Mouse (Mus musculus): Measurements from ENCODE around the gene Kif5c. TPM values are rescaled to one million over a fixed set of nuclear protein-coding genes. Genes with fewer than 3 reads are reported as not detected.

The Kif5c gene
- polyA plus RNA-seq, 1 experiment from 2014 or later, result 10.1 TPM

DNA sequence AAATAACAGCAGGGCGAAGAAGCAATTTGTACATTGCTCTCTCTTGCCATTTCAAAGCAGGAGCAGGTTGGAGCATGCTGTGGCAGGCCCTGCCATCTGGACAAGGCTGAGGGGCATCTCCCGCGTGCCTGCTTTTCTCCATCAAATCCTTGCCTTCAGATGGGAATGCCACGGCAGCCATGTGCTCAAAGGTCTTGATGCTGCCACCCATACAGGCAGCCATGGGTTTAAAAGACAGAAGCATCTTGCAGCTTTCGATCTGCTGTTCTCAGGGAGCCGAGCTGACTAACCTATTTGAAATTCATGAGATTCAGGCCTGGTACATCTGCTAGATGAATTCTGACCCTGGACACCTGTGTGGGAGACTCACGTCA, 53.4 kb downstream of the Kif5c start:
- no peak for ATAC-seq (ENCODE audit: insufficient number of reproducible peaks, insufficient read depth, low FRiP score, low TSS enrichment, low read depth)
- no peak overlapping the region for H3K4me3 ChIP-seq
- no peaks in the 10 kb centered on the region for H3K9me3 ChIP-seq
- no peaks in the 10 kb centered on the region for H3K36me3 ChIP-seq
- H3K27me3 ChIP-seq, result no peaks in the 10 kb centered on the region
- H3K4me2 ChIP-seq, result no peak overlapping the region
- H3K4me1 ChIP-seq, result peaks cover 4% of the 10 kb centered on the region; the same call in 1 of the 2 replicates
- 69% methylated on average over 7 of the region's 7 CpGs for WGBS
- H3K9ac ChIP-seq, result no peak overlapping the region
- H3K27ac ChIP-seq, result no peak overlapping the region

DNA sequence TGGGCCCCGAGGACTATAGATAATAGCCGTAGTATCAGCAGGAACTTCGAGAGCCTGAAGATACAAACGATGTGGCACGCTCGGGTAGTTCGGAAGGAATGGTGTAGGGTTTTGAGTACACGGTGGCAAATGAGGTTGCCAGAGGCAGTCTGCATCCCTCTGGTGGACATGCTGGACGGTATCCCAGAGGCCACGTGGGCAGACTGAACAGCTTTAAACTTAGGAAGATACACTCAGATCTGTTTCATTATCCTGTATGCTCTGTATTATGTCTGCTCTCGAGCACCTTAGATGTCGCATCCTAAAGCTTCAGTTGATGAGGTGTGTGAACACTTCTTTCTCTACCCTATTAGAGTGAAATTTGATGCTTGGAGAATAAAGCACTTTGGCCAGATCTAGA, 56.9 kb downstream of the Kif5c start:
- Histone ChIP-seq H3K4me2 (no peak overlapping the region), H3K36me3 (no peaks in the 10 kb centered on the region), H3K9me3 (no peaks in the 10 kb centered on the region), H3K9ac (no peak overlapping the region), H3K27me3 (no peaks in the 10 kb centered on the region), H3K27ac (no peak overlapping the region), H3K4me3 (no peak overlapping the region), H3K4me1 (peaks cover 19% of the 10 kb centered on the region)
- WGBS, result 84% methylated on average over 12 of the region's 12 CpGs
- no peak for ATAC-seq (ENCODE audit: insufficient number of reproducible peaks, insufficient read depth, low FRiP score, low TSS enrichment, low read depth)

DNA sequence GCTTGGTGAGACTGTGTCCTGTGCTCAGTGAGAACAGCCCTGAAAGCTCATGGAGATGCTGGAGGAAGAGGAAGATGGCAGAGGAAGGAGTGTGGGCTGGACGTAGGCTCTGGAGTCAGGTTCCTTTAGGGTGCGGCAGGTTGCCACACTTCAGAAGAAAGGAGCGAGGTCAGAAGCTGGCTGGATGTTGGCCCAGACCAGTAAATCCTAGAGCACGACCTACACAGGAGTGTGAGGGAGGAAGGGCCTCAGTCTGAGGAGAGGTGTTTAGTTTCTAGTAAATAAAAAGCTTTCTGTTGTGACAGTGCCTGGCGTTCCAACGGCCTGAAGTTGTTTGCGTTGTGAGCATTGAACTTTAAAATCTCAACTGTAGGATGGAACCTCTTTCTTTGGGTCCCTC, 59.3 kb downstream of the Kif5c start:
- H3K27me3 ChIP-seq, result no peaks in the 10 kb centered on the region
- WGBS, result 72% methylated on average over 7 of the region's 7 CpGs
- H3K9ac ChIP-seq, result no peak overlapping the region
- H3K4me3 ChIP-seq, result no peak overlapping the region
- H3K4me1 ChIP-seq, result peaks cover 20% of the 10 kb centered on the region
- H3K36me3 ChIP-seq, result no peaks in the 10 kb centered on the region
- H3K4me2 ChIP-seq, result no peak overlapping the region
- no peak for ATAC-seq (ENCODE audit: insufficient number of reproducible peaks, insufficient read depth, low FRiP score, low TSS enrichment, low read depth)
- no peak overlapping the region for H3K27ac ChIP-seq
- H3K9me3 ChIP-seq, result no peaks in the 10 kb centered on the region

DNA sequence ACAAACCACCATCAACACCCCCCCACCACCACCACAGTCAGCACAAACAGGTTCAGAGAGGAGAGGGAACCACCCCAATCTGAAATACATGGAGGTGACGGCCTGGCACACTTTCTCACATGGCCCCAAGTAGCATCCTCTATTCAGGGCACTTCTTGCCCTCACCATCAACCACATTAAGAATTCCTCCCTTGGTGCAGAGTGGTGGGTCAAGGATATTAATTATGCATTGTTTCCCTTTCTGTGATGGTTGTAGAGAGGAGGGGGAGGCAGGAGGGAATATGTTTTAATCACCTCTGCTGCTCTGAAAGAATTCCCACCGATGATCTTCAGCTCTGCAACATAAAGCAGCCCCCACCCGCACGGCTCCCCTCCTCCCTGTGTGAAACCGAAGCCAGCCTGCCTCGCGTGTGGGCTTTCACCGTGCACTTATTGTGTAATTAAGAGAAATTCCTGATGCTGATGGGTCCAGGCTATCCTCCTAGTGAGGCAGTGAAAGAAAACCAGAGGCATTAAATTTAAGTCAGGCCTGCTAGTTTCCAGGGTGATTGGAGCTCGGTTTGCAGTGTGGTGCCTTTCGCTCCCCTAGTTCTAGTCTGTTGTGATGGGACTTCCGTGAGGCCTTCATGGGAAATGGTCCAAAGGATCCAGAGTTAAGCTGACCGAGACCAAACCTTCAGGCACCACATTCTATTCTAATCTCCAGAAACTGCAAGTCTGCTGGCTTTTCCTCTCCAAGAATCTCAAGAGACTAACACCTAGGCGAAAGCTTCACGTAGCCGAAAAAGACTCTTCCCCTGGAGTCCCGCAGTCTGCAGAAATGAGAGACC, 60.3 kb downstream of the Kif5c start:
- Histone ChIP-seq H3K36me3 (no peaks in the 10 kb centered on the region), H3K27ac (peak overlapping the region; percentile 28; the same call in 1 of the 2 replicates)
- 63% methylated on average over 16 of the region's 16 CpGs for WGBS

DNA sequence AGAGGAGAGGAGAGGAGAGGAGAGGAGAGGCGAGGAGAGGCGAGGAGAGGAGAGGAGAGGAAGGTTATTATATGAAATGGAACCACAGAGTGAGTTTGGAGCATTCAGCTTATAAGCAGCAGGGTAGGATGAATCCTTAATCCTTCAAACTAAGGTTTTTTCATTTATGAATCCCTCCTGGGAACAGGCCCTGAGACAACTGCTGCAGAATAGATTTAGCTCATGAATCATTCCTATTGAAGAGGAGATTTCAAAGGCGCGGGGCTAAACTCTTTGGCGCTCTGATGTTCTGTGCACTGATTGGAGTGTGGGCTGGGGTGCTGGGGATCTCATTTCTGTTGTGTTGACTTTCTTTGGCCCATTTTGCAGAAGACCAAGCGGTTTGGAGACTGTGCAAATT, 63.7 kb downstream of the Kif5c start:
- Histone ChIP-seq H3K4me2 (no peak overlapping the region), H3K9me3 (no peaks in the 10 kb centered on the region), H3K27ac (no peak overlapping the region), H3K27me3 (no peaks in the 10 kb centered on the region), H3K4me1 (peaks cover 30% of the 10 kb centered on the region), H3K9ac (no peak overlapping the region), H3K36me3 (no peaks in the 10 kb centered on the region), H3K4me3 (no peak overlapping the region)
- WGBS, result 64% methylated on average over 4 of the region's 6 CpGs
- no peak for ATAC-seq (ENCODE audit: insufficient number of reproducible peaks, insufficient read depth, low FRiP score, low TSS enrichment, low read depth)

More for the DNA sequence above, 60.3 kb downstream of the Kif5c start:
- ATAC-seq (ENCODE audit: insufficient number of reproducible peaks, insufficient read depth, low FRiP score, low TSS enrichment, low read depth), result no peak
- no peaks in the 10 kb centered on the region for H3K27me3 ChIP-seq
- 0 out of 2 replicates have a peak overlapping the region, but pooled peaks have one; percentile 6 for H3K9ac ChIP-seq
- H3K4me3 ChIP-seq, result no peak overlapping the region
- no peak overlapping the region for H3K4me2 ChIP-seq
- H3K4me1 ChIP-seq, result peaks cover 30% of the 10 kb centered on the region
- no peaks in the 10 kb centered on the region for H3K9me3 ChIP-seq

DNA sequence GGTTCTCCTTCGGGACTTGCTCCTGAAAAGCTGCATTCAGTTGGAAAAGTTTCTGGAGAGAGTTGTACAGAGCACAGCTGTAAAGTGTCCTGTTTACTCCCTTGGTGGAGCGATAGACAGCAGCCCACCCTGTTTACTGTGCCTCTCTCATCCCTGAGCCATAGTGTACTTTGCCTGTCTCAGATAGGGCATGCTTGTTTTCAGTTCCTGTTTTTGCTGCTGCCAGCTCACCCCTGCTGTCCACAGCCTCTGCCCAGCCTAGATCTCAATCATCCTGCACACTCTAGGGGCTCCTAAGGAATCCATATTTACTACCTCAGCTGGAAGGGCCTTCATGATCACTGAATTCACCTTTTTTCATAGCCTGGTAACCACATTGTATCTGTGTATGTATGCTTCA, 65.7 kb downstream of the Kif5c start:
- Histone ChIP-seq H3K4me2 (no peak overlapping the region), H3K4me3 (no peak overlapping the region), H3K9ac (no peak overlapping the region), H3K27ac (no peak overlapping the region), H3K27me3 (no peaks in the 10 kb centered on the region), H3K36me3 (no peaks in the 10 kb centered on the region), H3K4me1 (peaks cover 15% of the 10 kb centered on the region), H3K9me3 (no peaks in the 10 kb centered on the region)
- no peak for ATAC-seq (ENCODE audit: insufficient number of reproducible peaks, insufficient read depth, low FRiP score, low TSS enrichment, low read depth)
- WGBS, result 74% methylated on average over 2 of the region's 2 CpGs

DNA sequence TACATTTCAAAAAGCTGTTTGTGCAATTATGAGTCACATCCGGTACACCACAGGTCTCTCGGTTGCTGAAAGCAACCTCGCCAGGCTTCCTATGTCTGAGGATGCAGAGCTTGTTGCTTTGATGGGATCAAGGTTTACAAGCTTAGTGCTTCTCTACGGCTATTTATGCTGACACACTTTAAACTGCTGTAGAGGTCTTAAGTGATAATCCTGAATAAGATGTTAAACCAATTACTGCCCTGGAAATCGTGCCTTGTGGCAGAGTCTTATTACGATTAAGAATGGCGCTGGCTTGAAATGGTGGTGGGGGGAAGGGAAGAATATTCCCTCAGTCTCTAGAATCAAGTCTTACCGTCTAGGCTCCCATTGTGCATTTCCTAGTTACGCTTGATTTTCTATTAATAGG, 71.3 kb downstream of the Kif5c start:
- Histone ChIP-seq H3K9me3 (no peaks in the 10 kb centered on the region), H3K36me3 (no peaks in the 10 kb centered on the region), H3K4me3 (no peak overlapping the region), H3K4me1 (peaks cover 8% of the 10 kb centered on the region; the same call in 1 of the 2 replicates), H3K27ac (no peak overlapping the region), H3K4me2 (no peak overlapping the region), H3K27me3 (no peaks in the 10 kb centered on the region), H3K9ac (no peak overlapping the region)
- no peak for ATAC-seq (ENCODE audit: insufficient number of reproducible peaks, insufficient read depth, low FRiP score, low TSS enrichment, low read depth)
- WGBS, result 53% methylated on average over 9 of the region's 9 CpGs

DNA sequence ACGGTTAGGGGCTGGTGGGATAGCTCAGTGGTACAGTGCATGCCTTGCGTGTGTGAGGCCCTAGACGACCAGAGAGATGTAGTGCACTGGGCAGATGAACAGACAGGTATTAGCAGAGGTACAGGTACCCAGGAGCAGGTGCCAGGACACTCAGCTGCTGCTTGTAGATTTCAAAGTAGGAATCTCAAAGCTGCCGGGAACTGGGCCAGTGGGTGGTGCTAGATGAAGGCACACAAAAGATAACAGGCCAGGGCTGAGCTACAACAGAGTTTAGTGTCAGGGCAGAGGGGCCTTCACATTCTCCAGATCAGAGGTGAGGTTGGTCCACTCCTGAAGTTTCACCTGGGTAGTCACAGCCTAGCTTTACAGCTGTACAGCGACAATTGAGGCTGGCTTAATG, 72.3 kb downstream of the Kif5c start:
- peaks cover 8% of the 10 kb centered on the region; the same call in 1 of the 2 replicates for H3K4me1 ChIP-seq
- H3K4me3 ChIP-seq, result no peak overlapping the region
- whole genome bisulfite sequencing, result 82% methylated on average over 5 of the region's 5 CpGs
- no peak for ATAC-seq (ENCODE audit: insufficient number of reproducible peaks, insufficient read depth, low FRiP score, low TSS enrichment, low read depth)
- no peak overlapping the region for H3K4me2 ChIP-seq
- H3K9me3 ChIP-seq, result no peaks in the 10 kb centered on the region
- no peak overlapping the region for H3K9ac ChIP-seq
- no peaks in the 10 kb centered on the region for H3K36me3 ChIP-seq
- H3K27ac ChIP-seq, result no peak overlapping the region
- no peaks in the 10 kb centered on the region for H3K27me3 ChIP-seq

DNA sequence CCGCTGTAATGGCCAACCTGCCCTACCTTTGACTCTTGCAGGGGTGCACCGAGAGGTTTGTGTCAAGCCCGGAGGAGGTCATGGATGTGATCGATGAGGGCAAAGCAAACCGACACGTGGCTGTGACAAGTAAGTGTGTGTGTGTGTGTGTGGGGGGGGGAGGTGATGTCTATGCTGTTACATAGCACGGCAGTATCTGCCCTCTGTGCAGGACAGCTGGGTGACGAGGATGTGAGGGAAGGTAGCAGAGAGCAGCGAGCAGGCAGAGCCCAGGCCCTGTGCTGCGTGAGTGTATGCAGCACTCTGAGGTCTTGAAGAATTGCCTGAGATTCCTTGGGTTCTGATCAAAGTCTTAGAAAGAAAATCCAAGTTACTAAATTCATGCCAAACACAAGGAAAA, 75.6 kb downstream of the Kif5c start:
- WGBS, result 67% methylated on average over 10 of the region's 10 CpGs

DNA sequence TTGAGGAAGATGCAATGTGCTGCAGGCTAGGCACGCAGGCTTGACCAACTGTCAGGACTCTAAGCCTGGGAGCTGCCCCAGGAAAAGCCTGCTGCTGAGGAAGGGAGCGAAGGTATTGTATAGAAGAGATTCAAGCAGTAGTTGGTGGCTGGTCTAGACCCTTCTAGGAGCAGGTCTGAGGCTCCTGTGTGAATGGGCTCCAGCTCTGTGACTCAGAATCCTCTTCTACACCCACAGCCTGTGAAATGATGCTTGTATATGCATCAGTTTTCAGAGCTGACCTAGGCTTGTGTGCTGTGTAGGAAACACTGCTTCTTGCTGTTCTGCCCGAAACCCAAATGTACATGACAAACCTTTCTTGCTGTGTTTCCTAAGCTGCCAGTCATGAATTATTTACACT, 76.4 kb downstream of the Kif5c start:
- no peak for ATAC-seq (ENCODE audit: insufficient number of reproducible peaks, insufficient read depth, low FRiP score, low TSS enrichment, low read depth)
- H3K27ac ChIP-seq, result no peak overlapping the region
- H3K36me3 ChIP-seq, result peaks cover 3% of the 10 kb centered on the region; the same call in 1 of the 2 replicates
- WGBS, result 90% methylated on average over 3 of the region's 3 CpGs
- H3K4me3 ChIP-seq, result no peak overlapping the region
- no peaks in the 10 kb centered on the region for H3K27me3 ChIP-seq
- H3K4me1 ChIP-seq, result peaks cover 19% of the 10 kb centered on the region
- H3K9ac ChIP-seq, result no peak overlapping the region
- H3K9me3 ChIP-seq, result no peaks in the 10 kb centered on the region
- H3K4me2 ChIP-seq, result no peak overlapping the region

More for the DNA sequence above, 75.6 kb downstream of the Kif5c start:
- ATAC-seq (ENCODE audit: insufficient number of reproducible peaks, insufficient read depth, low FRiP score, low TSS enrichment, low read depth), result no peak
- H3K4me2 ChIP-seq, result no peak overlapping the region
- H3K9ac ChIP-seq, result no peak overlapping the region
- no peaks in the 10 kb centered on the region for H3K36me3 ChIP-seq
- no peaks in the 10 kb centered on the region for H3K27me3 ChIP-seq
- H3K27ac ChIP-seq, result no peak overlapping the region
- H3K9me3 ChIP-seq, result no peaks in the 10 kb centered on the region
- H3K4me1 ChIP-seq, result peaks cover 15% of the 10 kb centered on the region
- H3K4me3 ChIP-seq, result no peak overlapping the region

DNA sequence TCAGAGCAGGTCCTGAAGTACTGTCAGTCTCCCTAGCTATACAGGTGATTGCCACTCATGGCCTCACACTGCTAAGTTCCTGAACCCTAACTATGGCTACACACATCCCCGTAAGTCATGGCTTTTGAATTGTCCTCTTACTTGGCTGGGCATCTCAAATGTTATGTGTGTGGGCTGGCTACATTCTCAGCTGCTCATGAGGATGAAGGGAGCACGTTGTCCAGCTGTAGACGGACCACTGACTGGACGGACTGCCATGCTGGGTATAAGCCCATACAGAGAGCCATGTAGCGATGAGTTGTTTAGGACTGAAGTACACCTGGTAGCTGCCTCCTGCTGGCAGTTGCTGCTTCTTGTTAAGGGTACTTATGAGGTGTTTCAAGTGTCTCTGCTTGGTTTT, 79.8 kb downstream of the Kif5c start:
- no peaks in the 10 kb centered on the region for H3K27me3 ChIP-seq
- no peak overlapping the region for H3K9ac ChIP-seq
- no peak overlapping the region for H3K4me2 ChIP-seq
- H3K9me3 ChIP-seq, result no peaks in the 10 kb centered on the region
- 91% methylated on average over 5 of the region's 5 CpGs for WGBS
- H3K27ac ChIP-seq, result no peak overlapping the region
- peaks cover 11% of the 10 kb centered on the region; the same call in 1 of the 2 replicates for H3K4me1 ChIP-seq
- ATAC-seq (ENCODE audit: insufficient number of reproducible peaks, insufficient read depth, low FRiP score, low TSS enrichment, low read depth), result no peak
- H3K4me3 ChIP-seq, result no peak overlapping the region
- peaks cover 9% of the 10 kb centered on the region; the same call in 1 of the 2 replicates for H3K36me3 ChIP-seq
